Mouse (Mus musculus) olfactory bulb, adult 2 months (tissue): Measurements from ENCODE around the gene Rbak.

Source experiments
- CTCF ChIP-seq: fragments of 200-500 bp; IDR thresholded peaks from 2 replicates; pipeline ENCODE4 v1.5.1; 2012; ENCODE audit warnings: low read depth, mild to moderate bottlenecking, low read length, moderate library complexity; ENCODE audit not compliant: insufficient read depth
- POLR2A ChIP-seq: fragments of 200-500 bp; IDR thresholded peaks from 2 replicates; pipeline ENCODE4 v1.6.1; 2012; ENCODE audit warnings: mild to moderate bottlenecking, low read depth, low read length, moderate library complexity; ENCODE audit not compliant: insufficient read depth

- no peak for TF ChIP-seq POLR2A
- TF ChIP-seq CTCF = no peak
Measured at GRCm38 (mm10) chr5:143148661-143149060, 31.9 kb downstream of the Rbak start.
